ENCODE assay signal across 13 mouse cellular contexts in the genomic region with DNA sequence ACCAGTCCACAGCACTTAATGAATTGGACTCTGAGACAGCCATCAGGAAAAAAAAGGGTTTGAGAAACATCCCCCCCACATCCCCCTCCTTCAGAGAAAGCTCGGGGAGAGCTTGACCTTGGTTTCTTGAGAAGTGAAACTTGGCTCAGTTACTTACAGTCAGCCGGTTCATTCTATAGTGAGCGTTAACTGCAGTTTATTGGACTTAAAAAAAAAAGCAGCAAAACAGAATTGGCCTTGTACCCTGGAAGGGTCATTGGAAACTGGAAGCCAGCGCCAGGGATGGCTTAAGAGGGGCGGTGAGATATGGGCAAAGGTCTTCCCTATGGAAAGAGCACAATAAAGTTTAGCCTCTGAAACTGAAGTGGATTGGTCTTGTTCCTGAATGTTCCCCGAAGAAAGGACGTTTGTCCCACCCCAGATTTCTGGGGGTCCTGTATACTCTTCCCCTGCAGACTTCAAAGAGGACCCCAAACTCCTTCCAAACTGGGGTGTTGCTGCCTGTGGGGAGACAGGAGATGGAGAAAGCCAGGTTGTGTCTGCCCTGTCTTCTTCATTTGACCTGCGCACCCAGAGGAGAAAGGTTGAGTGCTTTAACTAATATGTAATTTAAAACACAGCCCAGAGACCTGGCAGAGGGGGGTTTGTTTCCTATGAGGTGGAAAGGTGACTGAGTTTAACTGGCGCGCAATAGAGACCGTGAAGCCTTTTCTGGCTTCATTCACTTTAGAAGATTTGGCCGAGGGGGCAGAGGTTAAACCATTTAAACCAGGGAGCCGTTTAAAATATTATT. TPM values are rescaled to one million over a fixed set of nuclear protein-coding genes. Genes with fewer than 3 reads are reported as not detected.
DNase-seq lines count a peak whose midpoint lies in the region; ATAC-seq and TF ChIP-seq lines count a peak whose summit lies in the region.
"Had no signal": no experiment of that assay in that cellular context is flagged by ENCODE, and none has a peak within 500 bp of the region (broad histone marks: within the 10 kb centered on the region; RNA-seq: fewer than 3 reads in every experiment).

No protein-coding gene starts in this region.

- TF ChIP-seq CTCF in lung, embryonic 14.5 days (IDR thresholded peaks at IDR 0.05; ENCODE audit: low read depth), result no peak

- H3K27ac ChIP-seq in lung, embryonic 14.5 days (ENCODE audit: low read depth), result peak overlapping the region; percentile 12; the same call in 1 of the 2 replicates
- peak overlapping the region; percentile 38; the same call in 1 of the 2 replicates for H3K27ac ChIP-seq in intestine, embryonic 14.5 days (ENCODE audit: low read depth)
- peak overlapping the region; percentile 74 for H3K27ac ChIP-seq in kidney, embryonic 15.5 days
- H3K27ac ChIP-seq: midbrain, embryonic 15.5 days had no signal

- DNase-seq in lung, embryonic 14.5 days, result peak; percentile 77
- no peak for DNase-seq in lung, postnatal 25 days (ENCODE audit: low spot score)
- DNase-seq in intestine, embryonic 14.5 days (ENCODE audit: low spot score), result no peak
- no peak for DNase-seq in left cerebral cortex, adult 18-20 months (ENCODE audit: low spot score in 2 of 2)
- DNase-seq in retina, embryonic 14.5 days (ENCODE audit: low spot score), result no peak
- DNase-seq: cerebellum, postnatal 10 days; heart, adult 11 months; right cerebral cortex, postnatal 14 days had no signal

- no peak overlapping the region for H3K4me2 ChIP-seq in lung, embryonic 14.5 days
- H3K4me2 ChIP-seq in intestine, embryonic 14.5 days (ENCODE audit: low read length), result no peak overlapping the region
- H3K4me2 ChIP-seq in kidney, embryonic 15.5 days, result no peak overlapping the region
- H3K4me2 ChIP-seq: embryonic facial prominence, embryonic 13.5 days; midbrain, embryonic 15.5 days had no signal

- ATAC-seq in lung, embryonic 14.5 days (ENCODE audit: insufficient read depth), result no peak
- ATAC-seq in intestine, embryonic 14.5 days (replicated peaks; ENCODE audit: low FRiP score, low TSS enrichment, low read depth), result no peak
- ATAC-seq in kidney, embryonic 15.5 days (replicated peaks; ENCODE audit: low FRiP score), result no peak
- ATAC-seq in megakaryocyte, adult 5-6 weeks (ENCODE audit: poor library complexity, severe bottlenecking), result peak; percentile 46
- no peak for ATAC-seq in megakaryocyte-erythroid progenitor cell, adult 5-6 weeks (replicated peaks; ENCODE audit: low FRiP score, low TSS enrichment, poor library complexity, severe bottlenecking)
- ATAC-seq: midbrain, embryonic 15.5 days had no signal

- H3K9ac ChIP-seq in lung, embryonic 14.5 days, result no peak overlapping the region
- H3K9ac ChIP-seq in intestine, embryonic 14.5 days (ENCODE audit: low read length), result no peak overlapping the region
- H3K9ac ChIP-seq in kidney, embryonic 15.5 days, result no peak overlapping the region
- H3K9ac ChIP-seq: embryonic facial prominence, embryonic 13.5 days; midbrain, embryonic 15.5 days had no signal

- H3K4me3 ChIP-seq in lung, embryonic 14.5 days (ENCODE audit: low read depth, low read length), result no peak overlapping the region
- no peak overlapping the region for H3K4me3 ChIP-seq in intestine, embryonic 14.5 days (ENCODE audit: low read depth, low read length)
- H3K4me3 ChIP-seq in kidney, embryonic 15.5 days (replicated peaks), result no peak overlapping the region
- H3K4me3 ChIP-seq: embryonic facial prominence, embryonic 13.5 days; midbrain, embryonic 15.5 days had no signal

- no peaks in the 10 kb centered on the region for H3K36me3 ChIP-seq in lung, embryonic 14.5 days (ENCODE audit: insufficient read depth)
- H3K36me3 ChIP-seq in intestine, embryonic 14.5 days (ENCODE audit: control insufficient read depth, insufficient read depth, low read length), result no peaks in the 10 kb centered on the region
- H3K36me3 ChIP-seq in kidney, embryonic 15.5 days, result no peaks in the 10 kb centered on the region
- H3K36me3 ChIP-seq: midbrain, embryonic 15.5 days had no signal

- no peaks in the 10 kb centered on the region for H3K9me3 ChIP-seq in lung, embryonic 14.5 days (ENCODE audit: low read depth, low read length)
- no peaks in the 10 kb centered on the region for H3K9me3 ChIP-seq in intestine, embryonic 14.5 days (ENCODE audit: control insufficient read depth, low read length)
- no peaks in the 10 kb centered on the region for H3K9me3 ChIP-seq in kidney, embryonic 15.5 days (replicated peaks)
- H3K9me3 ChIP-seq: embryonic facial prominence, embryonic 13.5 days; midbrain, embryonic 15.5 days had no signal

- WGBS in lung, embryonic 14.5 days, result 65% methylated on average over 13 of the region's 13 CpGs
- WGBS in intestine, embryonic 14.5 days, result 73% methylated on average over 13 of the region's 13 CpGs
- WGBS in kidney, embryonic 15.5 days, result 44% methylated on average over 13 of the region's 13 CpGs

- H3K27me3 ChIP-seq in lung, embryonic 14.5 days (ENCODE audit: insufficient read depth, low read length), result no peaks in the 10 kb centered on the region
- H3K27me3 ChIP-seq in intestine, embryonic 14.5 days (replicated peaks; ENCODE audit: control insufficient read depth, insufficient read depth, low read length), result no peaks in the 10 kb centered on the region
- H3K27me3 ChIP-seq in kidney, embryonic 15.5 days, result no peaks in the 10 kb centered on the region
- H3K27me3 ChIP-seq: embryonic facial prominence, embryonic 13.5 days; midbrain, embryonic 15.5 days had no signal

- H3K4me1 ChIP-seq in lung, embryonic 14.5 days (ENCODE audit: insufficient read depth), result peaks cover 24% of the 10 kb centered on the region
- H3K4me1 ChIP-seq in intestine, embryonic 14.5 days (replicated peaks; ENCODE audit: control insufficient read depth, insufficient read depth, low read length), result peaks cover 40% of the 10 kb centered on the region
- H3K4me1 ChIP-seq in kidney, embryonic 15.5 days, result peaks cover 53% of the 10 kb centered on the region

RNA-seq across cellular contexts. Expression of gene Cmip, which starts 51.6 kb away (rescaled TPM):
- 22.8 and 26.5 TPM in 2 replicates for polyA plus RNA-seq in lung, embryonic 14.5 days (2014; fragmentation: Nextera tagmentation; extraction: Ambion mirVana)
- polyA plus RNA-seq in intestine, embryonic 14.5 days (2014; fragmentation: Nextera tagmentation; extraction: Ambion mirVana), result 22.2 and 22.4 TPM in 2 replicates
- 20.5 and 21.8 TPM in 2 replicates for polyA plus RNA-seq in kidney, embryonic 15.5 days (2015; fragmentation: Nextera tagmentation; extraction: Ambion mirVana)
- 58.4 and 60.3 TPM in 2 replicates for total RNA-seq in megakaryocyte, adult 5-6 weeks (2015)
- total RNA-seq in megakaryocyte, adult 5-6 weeks (2017), result 22.7 and 26.5 TPM in 2 replicates
- 40.2 and 60.7 TPM in 2 replicates for total RNA-seq in megakaryocyte-erythroid progenitor cell, adult 5-6 weeks (2014; fragmentation: Nextera tagmentation)
- 9.3 and 9.6 TPM in 2 replicates for total RNA-seq in megakaryocyte-erythroid progenitor cell, adult 5-6 weeks (2017)
- total RNA-seq in left cerebral cortex, adult 18-20 months (2021), result 100 to 1,000 TPM; 299 to 317 TPM

Comparison
In these comparisons a context has a peak if more than half of its experiments do, and no peak if none do; other contexts are left out.
1. H3K27ac ChIP-seq: peak in every context shown above with its lines; median percentile 74 in kidney, embryonic 15.5 days; 38 in intestine, embryonic 14.5 days; 12 in lung, embryonic 14.5 days.
2. RNA of gene Cmip, which starts 51.6 kb away (total RNA-seq): 299 to 317 TPM in left cerebral cortex, adult 18-20 months; 22.7 to 60.3 TPM in megakaryocyte, adult 5-6 weeks and 9.3 to 60.7 TPM in megakaryocyte-erythroid progenitor cell, adult 5-6 weeks; every median in the first group is over 4 times any median in the second.